In the genomic region with DNA sequence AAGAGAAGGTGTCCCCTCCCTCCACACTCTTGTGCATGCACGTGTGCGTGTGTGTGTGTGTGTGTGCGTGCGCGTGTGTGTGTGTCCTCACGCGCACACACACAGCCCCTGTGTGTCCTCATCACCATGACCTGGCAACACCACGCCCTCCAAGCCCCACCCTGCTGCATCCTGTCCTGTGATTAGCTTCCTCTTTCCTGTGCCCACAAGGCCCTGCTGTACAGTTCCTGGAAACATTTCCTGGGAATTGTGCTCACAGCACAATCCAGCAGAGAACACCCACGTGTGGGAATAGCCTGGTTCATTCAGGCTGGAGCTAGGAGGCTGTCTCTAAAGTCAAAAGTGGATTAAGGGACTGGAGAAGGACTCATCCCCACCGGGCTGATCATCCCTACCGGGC, we compare ENCODE assay signal across 8 mouse cellular contexts.
DNase-seq lines count a peak whose midpoint lies in the region; ATAC-seq and TF ChIP-seq lines count a peak whose summit lies in the region.

No protein-coding gene starts in this region.

- no peak overlapping the region for H3K4me3 ChIP-seq in embryonic fibroblast, embryonic 13.5 days (ENCODE audit: insufficient read depth, low read length)
- no peak overlapping the region for H3K4me3 ChIP-seq in limb, embryonic 10.5 days

- H3K4me1 ChIP-seq in embryonic fibroblast, embryonic 13.5 days (ENCODE audit: control insufficient read depth, insufficient read depth, low read length), result peaks cover 7% of the 10 kb centered on the region
- peaks cover 84% of the 10 kb centered on the region for H3K4me1 ChIP-seq in limb, embryonic 10.5 days

- 0 out of 2 replicates have a peak, but pooled peaks have one; percentile 1 for TF ChIP-seq CTCF in embryonic fibroblast, embryonic 13.5 days (IDR thresholded peaks at IDR 0.05; ENCODE audit: borderline replicate concordance, insufficient read depth, low read length)

- H3K27me3 ChIP-seq in limb, embryonic 10.5 days (ENCODE audit: low read depth, poor library complexity, severe bottlenecking), result no peaks in the 10 kb centered on the region

- no peak for TF ChIP-seq POLR2A in embryonic fibroblast, embryonic 13.5 days (IDR thresholded peaks at IDR 0.05; ENCODE audit: low read depth, low read length)

- WGBS in limb, embryonic 10.5 days, result 87% methylated on average over 11 of the region's 11 CpGs

- ATAC-seq in megakaryocyte-erythroid progenitor cell, adult 5-6 weeks (replicated peaks; ENCODE audit: low FRiP score, low TSS enrichment, poor library complexity, severe bottlenecking), result 0 out of 2 replicates have a peak, but pooled peaks have one; percentile 26
- ATAC-seq in erythroid progenitor cell, adult 5-6 weeks (replicated peaks; ENCODE audit: low FRiP score, poor library complexity, severe bottlenecking), result no peak

- no peak overlapping the region for H3K27ac ChIP-seq in embryonic fibroblast, embryonic 13.5 days (ENCODE audit: insufficient read depth, low read length)
- peak overlapping the region; percentile 98 for H3K27ac ChIP-seq in limb, embryonic 10.5 days

- H3K36me3 ChIP-seq in limb, embryonic 10.5 days, result no peaks in the 10 kb centered on the region

- H3K9me3 ChIP-seq in limb, embryonic 10.5 days (replicated peaks), result no peaks in the 10 kb centered on the region

- peak; percentile 47 for DNase-seq in cerebellum, adult 9-11 months
- no peak for DNase-seq in cerebellum, postnatal 14 days
- DNase-seq in heart, postnatal 4 days, result peak; percentile 69
- no peak for DNase-seq in limb, embryonic 10.5 days (ENCODE audit: low spot score)
- no peak for DNase-seq in right cerebral cortex, adult 18-20 months

Comparison
In these comparisons a context has a peak if more than half of its experiments do, and no peak if none do; other contexts are left out.
1. DNase-seq: peak in cerebellum, adult 9-11 months (single experiment) and heart, postnatal 4 days (single experiment); none in cerebellum, postnatal 14 days (0 of 2), limb, embryonic 10.5 days (single experiment) and right cerebral cortex, adult 18-20 months (single experiment).